Comparison of ENCODE assay signal across 8 mouse cellular contexts in the genomic region with DNA sequence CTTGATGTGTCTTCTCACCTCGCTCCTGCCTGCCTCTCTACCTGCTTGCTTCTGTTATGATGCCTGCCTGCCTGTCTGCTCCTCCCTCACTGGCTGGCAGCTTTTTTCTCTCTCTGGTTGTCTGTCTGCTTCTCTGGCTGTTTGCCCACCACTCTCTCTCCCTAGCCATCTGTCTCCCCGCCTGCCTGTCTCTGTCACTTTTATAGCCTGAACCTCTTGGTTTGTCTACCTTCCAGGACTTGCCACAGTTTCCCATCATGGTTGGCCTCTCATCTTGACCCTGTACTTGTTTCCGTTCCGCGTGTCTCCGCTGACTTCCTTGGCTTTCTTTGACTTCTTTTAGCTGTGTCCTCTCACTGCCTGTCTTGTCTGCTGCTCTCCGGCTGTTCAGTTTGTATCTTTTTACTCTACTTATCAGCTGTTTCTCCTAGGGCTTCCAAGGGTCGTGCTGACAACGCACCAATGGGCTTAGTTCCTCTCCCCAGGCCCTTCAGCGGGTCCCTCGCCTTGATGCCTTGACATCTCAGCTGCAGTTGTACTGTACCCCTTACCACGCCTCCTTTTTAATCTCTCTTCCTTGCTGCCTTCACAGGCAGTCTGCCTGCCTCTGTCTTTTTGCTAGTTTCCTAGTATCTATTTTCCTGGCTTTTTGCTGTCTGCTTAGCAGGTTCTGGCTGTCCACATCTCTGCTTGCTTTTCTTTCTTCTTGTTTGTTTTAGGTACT. TPM values are rescaled to one million over a fixed set of nuclear protein-coding genes. Genes with fewer than 3 reads are reported as not detected.
A peak's percentile ranks its signal among the peaks of the same experiment; 100 is the strongest.
DNase-seq lines count a peak whose midpoint lies in the region; ATAC-seq lines count a peak whose summit lies in the region.

No protein-coding gene starts in this region.

- ATAC-seq in midbrain, embryonic 11.5 days (ENCODE audit: low FRiP score): no peak
- no peak for ATAC-seq in midbrain, embryonic 13.5 days
- no peak for ATAC-seq in monocyte, adult 5-6 weeks (replicated peaks; ENCODE audit: insufficient number of reproducible peaks, low FRiP score, low TSS enrichment, poor library complexity, severe bottlenecking)

- peaks cover 60% of the 10 kb centered on the region for H3K4me1 ChIP-seq in midbrain, embryonic 10.5 days
- peaks cover 27% of the 10 kb centered on the region for H3K4me1 ChIP-seq in midbrain, embryonic 11.5 days (ENCODE audit: control insufficient read depth, insufficient read depth, low read length)
- H3K4me1 ChIP-seq in midbrain, embryonic 13.5 days (replicated peaks): peaks cover 41% of the 10 kb centered on the region

- peak overlapping the region; percentile 82 for H3K27ac ChIP-seq in midbrain, embryonic 10.5 days (replicated peaks)
- no peak overlapping the region for H3K27ac ChIP-seq in midbrain, embryonic 11.5 days (ENCODE audit: low read depth, low read length)
- peak overlapping the region; percentile 79 for H3K27ac ChIP-seq in midbrain, embryonic 13.5 days

- no peak overlapping the region for H3K4me2 ChIP-seq in midbrain, embryonic 11.5 days
- peak overlapping the region; percentile 42 for H3K4me2 ChIP-seq in midbrain, embryonic 13.5 days (replicated peaks)

- H3K9me3 ChIP-seq in midbrain, embryonic 10.5 days (replicated peaks): no peaks in the 10 kb centered on the region
- no peaks in the 10 kb centered on the region; the same call in 1 of the 2 replicates for H3K9me3 ChIP-seq in midbrain, embryonic 11.5 days (ENCODE audit: control insufficient read depth, low read length)
- H3K9me3 ChIP-seq in midbrain, embryonic 13.5 days: no peaks in the 10 kb centered on the region

- no peak overlapping the region for H3K9ac ChIP-seq in midbrain, embryonic 11.5 days (ENCODE audit: low read length)
- peak overlapping the region; percentile 48 for H3K9ac ChIP-seq in midbrain, embryonic 13.5 days (replicated peaks)

- no peak for DNase-seq in midbrain, embryonic 10.5 days (ENCODE audit: low spot score)
- DNase-seq in midbrain, embryonic 11.5 days (ENCODE audit: low spot score, missing footprints): no peak
- peak; percentile 97 for DNase-seq in cerebellum, adult 9-10 months
- peak; percentile 67 to 72 for DNase-seq in frontal cortex, postnatal 36 days (ENCODE audit: low spot score in 2 of 2)
- DNase-seq in layer of hippocampus, adult 9-10 months (ENCODE audit: low spot score): peak; percentile 84
- no peak for DNase-seq in urinary bladder, postnatal 14 days (ENCODE audit: low spot score)

- H3K36me3 ChIP-seq in midbrain, embryonic 10.5 days: peaks cover 46% of the 10 kb centered on the region
- no peaks in the 10 kb centered on the region for H3K36me3 ChIP-seq in midbrain, embryonic 11.5 days (ENCODE audit: control insufficient read depth, insufficient read depth, low read length)
- H3K36me3 ChIP-seq in midbrain, embryonic 13.5 days: peaks cover 13% of the 10 kb centered on the region

- peak overlapping the region; percentile 97 for H3K4me3 ChIP-seq in midbrain, embryonic 10.5 days
- H3K4me3 ChIP-seq in midbrain, embryonic 11.5 days (ENCODE audit: low read depth, low read length): no peak overlapping the region
- H3K4me3 ChIP-seq in midbrain, embryonic 13.5 days (replicated peaks): peak overlapping the region; percentile 19; the same call in 1 of the 2 replicates

- 68% methylated on average over 12 of the region's 12 CpGs for WGBS in midbrain, embryonic 10.5 days
- WGBS in midbrain, embryonic 11.5 days: 68% methylated on average over 12 of the region's 12 CpGs
- 47% methylated on average over 12 of the region's 12 CpGs for WGBS in midbrain, embryonic 13.5 days

- no peaks in the 10 kb centered on the region for H3K27me3 ChIP-seq in midbrain, embryonic 10.5 days (ENCODE audit: low read depth, poor library complexity, severe bottlenecking)
- no peaks in the 10 kb centered on the region for H3K27me3 ChIP-seq in midbrain, embryonic 11.5 days (ENCODE audit: control insufficient read depth, insufficient read depth, low read length)
- H3K27me3 ChIP-seq in midbrain, embryonic 13.5 days: no peaks in the 10 kb centered on the region

RNA-seq across cellular contexts. Expression of a gene that starts 3.0 kb away (rescaled TPM):
- polyA plus RNA-seq in midbrain, embryonic 10.5 days (2016; fragmentation: Nextera tagmentation; extraction: Ambion mirVana): 41.7 and 50.6 TPM in 2 replicates
- 38.2 and 39.4 TPM in 2 replicates for polyA plus RNA-seq in midbrain, embryonic 11.5 days (2014; fragmentation: Nextera tagmentation; extraction: Ambion mirVana)
- polyA plus RNA-seq in midbrain, embryonic 13.5 days (2015; fragmentation: Nextera tagmentation; extraction: Ambion mirVana): 83.5 and 91.9 TPM in 2 replicates
- 76.7 to 192 TPM (median 86.2 TPM) in 3 replicates for total RNA-seq in monocyte, adult 5-6 weeks (2017)

RNA-seq across cellular contexts. Expression of a gene that starts 23.1 kb away (rescaled TPM):
- 145 and 146 TPM in 2 replicates for polyA plus RNA-seq in midbrain, embryonic 10.5 days (2016; fragmentation: Nextera tagmentation; extraction: Ambion mirVana)
- 120 and 130 TPM in 2 replicates for polyA plus RNA-seq in midbrain, embryonic 11.5 days (2014; fragmentation: Nextera tagmentation; extraction: Ambion mirVana)
- 92.2 and 105 TPM in 2 replicates for polyA plus RNA-seq in midbrain, embryonic 13.5 days (2015; fragmentation: Nextera tagmentation; extraction: Ambion mirVana)
- total RNA-seq in monocyte, adult 5-6 weeks (2017): 51.4 to 93.3 TPM (median 54.6 TPM) in 3 replicates

RNA-seq across cellular contexts. Expression of a gene that starts 23.2 kb away (rescaled TPM):
- polyA plus RNA-seq in midbrain, embryonic 10.5 days (2016; fragmentation: Nextera tagmentation; extraction: Ambion mirVana): 50.4 and 57.3 TPM in 2 replicates
- polyA plus RNA-seq in midbrain, embryonic 11.5 days (2014; fragmentation: Nextera tagmentation; extraction: Ambion mirVana): 44.6 and 50.5 TPM in 2 replicates
- polyA plus RNA-seq in midbrain, embryonic 13.5 days (2015; fragmentation: Nextera tagmentation; extraction: Ambion mirVana): 41.8 and 47.7 TPM in 2 replicates
- 19.2 to 55.3 TPM (median 20.9 TPM) in 3 replicates for total RNA-seq in monocyte, adult 5-6 weeks (2017)

RNA-seq across cellular contexts. Expression of a gene that starts 25.8 kb away (rescaled TPM):
- polyA plus RNA-seq in midbrain, embryonic 10.5 days (2016; fragmentation: Nextera tagmentation; extraction: Ambion mirVana): 16.9 and 21.4 TPM in 2 replicates
- 11.9 and 13.1 TPM in 2 replicates for polyA plus RNA-seq in midbrain, embryonic 11.5 days (2014; fragmentation: Nextera tagmentation; extraction: Ambion mirVana)
- polyA plus RNA-seq in midbrain, embryonic 13.5 days (2015; fragmentation: Nextera tagmentation; extraction: Ambion mirVana): 4.9 and 7.0 TPM in 2 replicates
- total RNA-seq in monocyte, adult 5-6 weeks (2017): 3.1 to 3.8 TPM in 2 of 3 replicates, not detected in the other

RNA-seq across cellular contexts. Expression of a gene that starts 32.0 kb away (rescaled TPM):
- 18.1 and 24.6 TPM in 2 replicates for polyA plus RNA-seq in midbrain, embryonic 10.5 days (2016; fragmentation: Nextera tagmentation; extraction: Ambion mirVana)
- 29.6 and 30.4 TPM in 2 replicates for polyA plus RNA-seq in midbrain, embryonic 11.5 days (2014; fragmentation: Nextera tagmentation; extraction: Ambion mirVana)
- polyA plus RNA-seq in midbrain, embryonic 13.5 days (2015; fragmentation: Nextera tagmentation; extraction: Ambion mirVana): 146 and 155 TPM in 2 replicates
- 1.3 to 3.6 TPM (median 1.5 TPM) in 3 replicates for total RNA-seq in monocyte, adult 5-6 weeks (2017)

Comparison
In these comparisons a context has a peak if more than half of its experiments do, and no peak if none do; other contexts are left out.
1. DNase-seq: peak in cerebellum, adult 9-10 months (single experiment), frontal cortex, postnatal 36 days (2 of 2) and layer of hippocampus, adult 9-10 months (single experiment); none in midbrain, embryonic 10.5 days (single experiment), midbrain, embryonic 11.5 days (single experiment) and urinary bladder, postnatal 14 days (single experiment).